Mouse (Mus musculus) heart, adult 2 months (tissue): Measurements from ENCODE around the gene Slc5a4a.

Source experiments
- CTCF ChIP-seq: fragments of 200-600 bp; IDR thresholded peaks from 2 replicates; pipeline ENCODE4 v1.8.1; 2022; ENCODE audit warnings: antibody characterized with exemption, mild to moderate bottlenecking, moderate library complexity
- POLR2A ChIP-seq: fragments of 200-500 bp; IDR thresholded peaks from 2 replicates; pipeline ENCODE4 v1.6.1; 2011; ENCODE audit warnings: mild to moderate bottlenecking, low read depth, low read length, control low read depth; ENCODE audit not compliant: insufficient read depth

DNA sequence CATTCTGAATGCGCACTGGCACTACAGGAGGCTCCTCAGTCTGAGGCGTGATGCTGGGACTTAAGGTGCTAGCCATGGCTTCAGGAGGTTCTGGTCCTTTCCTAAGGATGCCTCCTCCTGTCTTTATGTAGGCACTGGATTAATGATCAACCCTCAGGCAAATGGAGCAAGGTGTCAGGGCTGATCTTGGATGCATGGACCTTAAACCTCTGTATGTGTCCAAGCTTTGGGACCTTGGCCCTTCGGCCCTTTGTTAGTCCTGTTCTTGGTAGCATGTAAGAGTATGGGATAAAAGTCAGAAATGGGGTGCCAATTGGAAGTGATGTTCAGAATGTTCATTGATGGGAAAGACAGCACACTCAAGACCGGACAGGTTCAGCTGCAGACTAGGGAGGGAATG lies 36.4 kb upstream of the Slc5a4a start, which contains the start of gene Slc5a4b:
- TF ChIP-seq CTCF (no peak), POLR2A (no peak)
